Mouse (Mus musculus) small intestine, adult 2 months (tissue): ENCODE data around the gene Ubash3a. TPM values are rescaled to one million over a fixed set of nuclear protein-coding genes. Genes with fewer than 3 reads are reported as not detected.

ENCODE experiments used
- H3K27ac ChIP-seq: fragments of 200-500 bp; 2 replicates; pipeline ENCODE4 v1.5.1; 2012; ENCODE audit warnings: low read depth, low read length, control low read depth, inconsistent platforms; ENCODE audit not compliant: insufficient read depth
- H3K27me3 ChIP-seq: fragments of 200-500 bp; 2 replicates; pipeline ENCODE4 v1.6.1; 2012; ENCODE audit warnings: mild to moderate bottlenecking, moderate library complexity, low read length, inconsistent platforms; ENCODE audit not compliant: control insufficient read depth, insufficient read depth
- H3K36me3 ChIP-seq: fragments of 200-500 bp; 2 replicates; pipeline ENCODE4 v1.6.1; 2012; ENCODE audit warnings: mild to moderate bottlenecking, low read length, control low read depth, inconsistent platforms; ENCODE audit not compliant: control insufficient read depth, insufficient read depth
- H3K4me1 ChIP-seq: fragments of 200-500 bp; 2 replicates; pipeline ENCODE4 v1.6.1; 2012; ENCODE audit warnings: low read length, inconsistent platforms, mixed read lengths; ENCODE audit not compliant: control insufficient read depth, insufficient read depth, insufficient read length
- H3K4me3 ChIP-seq: fragments of 200-500 bp; 2 replicates; pipeline ENCODE4 v1.5.1; 2012; ENCODE audit warnings: low read depth, mild to moderate bottlenecking, control low read depth, inconsistent platforms, low read length, moderate library complexity
- CTCF ChIP-seq: fragments of 200-500 bp; IDR thresholded peaks from 2 replicates; pipeline ENCODE4 v1.5.1; 2012; ENCODE audit warnings: low read depth, mild to moderate bottlenecking, control low read depth, inconsistent platforms, low read length, moderate library complexity, mixed read lengths; ENCODE audit not compliant: insufficient replicate concordance, insufficient read length; ENCODE audit errors: extremely low read depth
- POLR2A ChIP-seq: fragments of 200-500 bp; IDR thresholded peaks from 2 replicates; pipeline ENCODE4 v1.6.1; 2012; ENCODE audit warnings: low read depth, mild to moderate bottlenecking, control low read depth, inconsistent platforms, low read length, moderate library complexity
- WGBS: fragments of 180-500 bp; shearing (Covaris S2); methylation state at CpG from one replicate; pipeline ENCODE4 v1.1.7; 2018; 5-methylcytosine and 5-hydroxymethylcytosine counted together
- polyA plus RNA-seq: library from polyadenylated mRNA; depleted of rRNA; stranded (reverse); fragments of >200 nt; gene quantifications from 2 replicates; pipeline ENCODE4 v1.2.3, GENCODE M21; 2012

Ubash3a gene
- polyA plus RNA-seq, 1 experiment, result 0.98 TPM

GRCm38 (mm10) chr17:31231780-31232179 is 24.1 kb downstream of the Ubash3a start:
- WGBS, result 72% methylated on average over 6 of the region's 6 CpGs
- TF ChIP-seq CTCF (no peak), POLR2A (no peak)
- Histone ChIP-seq H3K36me3 (no peaks in the 10 kb centered on the region), H3K27ac (no peak overlapping the region), H3K4me3 (no peak overlapping the region), H3K27me3 (no peaks in the 10 kb centered on the region), H3K4me1 (no peaks in the 10 kb centered on the region)

- Histone ChIP-seq H3K36me3 (no peaks in the 10 kb centered on the region), H3K27me3 (no peaks in the 10 kb centered on the region), H3K4me1 (no peaks in the 10 kb centered on the region), H3K27ac (no peak overlapping the region), H3K4me3 (no peak overlapping the region)
- TF ChIP-seq POLR2A (no peak), CTCF (no peak)
- 68% methylated on average over 8 of the region's 8 CpGs for WGBS
Measured at GRCm38 (mm10) chr17:31232251-31233010, 24.8 kb downstream of the Ubash3a start.

GRCm38 (mm10) chr17:31235915-31236314 is 28.2 kb downstream of the Ubash3a start:
- 100% methylated on average over 1 of the region's 1 CpGs for WGBS
- Histone ChIP-seq H3K27ac (no peak overlapping the region), H3K36me3 (no peaks in the 10 kb centered on the region), H3K4me3 (no peak overlapping the region), H3K4me1 (no peaks in the 10 kb centered on the region), H3K27me3 (no peaks in the 10 kb centered on the region)
- no peak for TF ChIP-seq POLR2A
- TF ChIP-seq CTCF, result peak; percentile 29; the same call in 1 of the 2 replicates

GRCm38 (mm10) chr17:31238234-31239020 is 30.8 kb downstream of the Ubash3a start:
- H3K36me3 ChIP-seq, result no peaks in the 10 kb centered on the region
- 63% methylated on average over 7 of the region's 7 CpGs for WGBS
- TF ChIP-seq POLR2A (no peak), CTCF (no peak)
- H3K27ac ChIP-seq, result no peak overlapping the region
- H3K4me1 ChIP-seq, result no peaks in the 10 kb centered on the region
- no peak overlapping the region for H3K4me3 ChIP-seq
- no peaks in the 10 kb centered on the region for H3K27me3 ChIP-seq

- no peak for TF ChIP-seq CTCF
- Histone ChIP-seq H3K27ac (no peak overlapping the region), H3K36me3 (no peaks in the 10 kb centered on the region), H3K27me3 (no peaks in the 10 kb centered on the region), H3K4me3 (no peak overlapping the region), H3K4me1 (no peaks in the 10 kb centered on the region)
- WGBS, result 78% methylated on average over 8 of the region's 8 CpGs
Measured at GRCm38 (mm10) chr17:31241156-31241555, 33.5 kb downstream of the Ubash3a start.

- 0% methylated on average over 1 of the region's 1 CpGs for WGBS
- H3K27me3 ChIP-seq, result no peaks in the 10 kb centered on the region
- no peak overlapping the region for H3K27ac ChIP-seq
- TF ChIP-seq POLR2A (no peak), CTCF (peak; percentile 50; the same call in 1 of the 2 replicates)
- H3K36me3 ChIP-seq, result no peaks in the 10 kb centered on the region
- H3K4me1 ChIP-seq, result no peaks in the 10 kb centered on the region
- H3K4me3 ChIP-seq, result no peak overlapping the region
Measured at GRCm38 (mm10) chr17:31242764-31243163, 35.1 kb downstream of the Ubash3a start.

- Histone ChIP-seq H3K4me1 (no peaks in the 10 kb centered on the region), H3K4me3 (no peak overlapping the region), H3K27me3 (no peaks in the 10 kb centered on the region), H3K27ac (no peak overlapping the region), H3K36me3 (no peaks in the 10 kb centered on the region)
- WGBS, result 57% methylated on average over 5 of the region's 5 CpGs
- TF ChIP-seq CTCF (no peak), POLR2A (no peak)
Measured at GRCm38 (mm10) chr17:31245321-31245720, 37.6 kb downstream of the Ubash3a start.

GRCm38 (mm10) chr17:31247144-31247543 is 39.5 kb downstream of the Ubash3a start:
- Histone ChIP-seq H3K4me3 (no peak overlapping the region), H3K4me1 (no peaks in the 10 kb centered on the region; the same call in 1 of the 2 replicates), H3K27me3 (no peaks in the 10 kb centered on the region), H3K27ac (no peak overlapping the region), H3K36me3 (no peaks in the 10 kb centered on the region)
- no peak for TF ChIP-seq CTCF
- TF ChIP-seq POLR2A, result no peak
- WGBS, result 60% methylated on average over 5 of the region's 5 CpGs
